ENCODE assay signal across 17 mouse cellular contexts in the genomic region with DNA sequence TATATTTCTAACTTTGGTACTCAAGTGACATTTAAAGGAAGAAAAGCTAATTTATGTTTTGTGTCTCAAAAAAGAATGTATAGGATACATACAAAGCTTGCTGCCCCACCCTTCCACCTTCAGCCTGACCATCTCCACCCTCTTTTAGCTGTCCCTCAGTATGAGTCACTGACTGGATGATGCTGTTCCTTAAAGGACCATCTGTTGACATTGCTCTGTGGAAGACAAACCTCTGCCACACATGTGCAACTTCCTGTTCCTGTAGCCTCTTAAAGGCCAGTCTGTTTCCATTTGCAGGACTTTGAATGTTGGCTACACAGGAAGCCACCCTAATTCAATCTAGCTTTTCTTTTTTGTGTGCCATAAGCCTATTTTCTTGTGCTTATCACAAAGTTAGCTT.
"Had no signal": no experiment of that assay in that cellular context is flagged by ENCODE, and none has a peak within 500 bp of the region (broad histone marks: within the 10 kb centered on the region; RNA-seq: fewer than 3 reads in every experiment).

No protein-coding gene starts in this region.

- H3K9me3 ChIP-seq: limb, embryonic 10.5 days; liver, embryonic 15.5 days; megakaryocyte, embryonic 14.5 days; midbrain, embryonic 15.5 days; neural tube, embryonic 13.5 days had no signal

- H3K4me1 ChIP-seq: midbrain, embryonic 15.5 days; neural tube, embryonic 13.5 days had no signal

- H3K4me3 ChIP-seq: left cerebral cortex, adult 2 months; limb, embryonic 10.5 days; liver, embryonic 15.5 days; megakaryocyte, embryonic 14.5 days; midbrain, embryonic 15.5 days; neural tube, embryonic 13.5 days had no signal

- H3K27me3 ChIP-seq: liver, embryonic 15.5 days; megakaryocyte, embryonic 14.5 days; midbrain, embryonic 15.5 days; neural tube, embryonic 13.5 days had no signal

- H3K4me2 ChIP-seq: liver, embryonic 11.5 days; liver, embryonic 15.5 days; lung, embryonic 14.5 days; midbrain, embryonic 11.5 days; midbrain, embryonic 15.5 days; neural tube, embryonic 13.5 days had no signal

- DNase-seq: kidney, adult 18-20 months; kidney, postnatal 10 days; kidney, postnatal 4 days; lung, embryonic 14.5 days; lung, postnatal 14 days; right cerebral cortex, adult 18-20 months; right cerebral cortex, postnatal 25 days; thymus, adult 2 months; thymus, postnatal 25 days had no signal

- H3K27ac ChIP-seq: left cerebral cortex, adult 2 months; limb, embryonic 10.5 days; liver, embryonic 15.5 days; midbrain, embryonic 15.5 days; neural tube, embryonic 13.5 days had no signal

- H3K9ac ChIP-seq: liver, embryonic 15.5 days; lung, embryonic 14.5 days; midbrain, embryonic 15.5 days; neural tube, embryonic 13.5 days had no signal

- ATAC-seq: midbrain, embryonic 15.5 days had no signal
